Comparison of ENCODE assay signal across 25 mouse cellular contexts in the genomic region with DNA sequence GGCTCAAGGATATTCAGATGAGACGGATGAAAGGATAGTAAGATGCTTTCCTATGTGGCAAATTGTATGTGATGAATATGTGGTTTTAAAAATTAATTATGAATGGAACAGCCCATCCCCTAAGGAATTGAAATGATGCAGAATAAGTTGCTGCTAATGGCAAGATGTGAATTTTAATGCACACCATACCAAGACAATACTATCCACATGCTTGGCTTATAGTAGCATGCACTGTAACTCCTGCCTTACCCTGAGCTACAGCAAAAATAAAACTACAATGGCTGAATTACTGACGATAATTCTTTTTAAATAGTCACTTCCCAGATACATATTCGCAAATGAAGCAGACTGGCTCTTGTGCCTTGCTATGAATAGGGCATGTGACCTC.
A peak's percentile ranks its signal among the peaks of the same experiment; 100 is the strongest.
DNase-seq lines count a peak whose midpoint lies in the region; ATAC-seq lines count a peak whose summit lies in the region.
"Had no signal": no experiment of that assay in that cellular context is flagged by ENCODE, and none has a peak within 500 bp of the region (broad histone marks: within the 10 kb centered on the region; RNA-seq: fewer than 3 reads in every experiment).

No protein-coding gene starts in this region.

- no peak overlapping the region for H3K4me3 ChIP-seq in midbrain, embryonic 11.5 days (ENCODE audit: low read depth, low read length)
- H3K4me3 ChIP-seq in midbrain, embryonic 10.5 days: no peak overlapping the region
- no peak overlapping the region for H3K4me3 ChIP-seq in hindbrain, embryonic 15.5 days
- no peak overlapping the region for H3K4me3 ChIP-seq in midbrain, embryonic 15.5 days
- no peak overlapping the region for H3K4me3 ChIP-seq in neural tube, embryonic 15.5 days (replicated peaks)
- H3K4me3 ChIP-seq: erythroblast, embryonic 14.5 days; heart, embryonic 10.5 days; heart, embryonic 15.5 days; limb, embryonic 13.5 days; lung, embryonic 15.5 days; stomach, embryonic 15.5 days had no signal

- 77% methylated on average over 3 of the region's 3 CpGs for WGBS in midbrain, embryonic 11.5 days
- WGBS in midbrain, embryonic 10.5 days: 81% methylated on average over 3 of the region's 3 CpGs
- 64% methylated on average over 3 of the region's 3 CpGs for WGBS in hindbrain, embryonic 15.5 days
- 60% methylated on average over 3 of the region's 3 CpGs for WGBS in midbrain, embryonic 15.5 days
- WGBS in neural tube, embryonic 15.5 days: 58% methylated on average over 3 of the region's 3 CpGs

- no peak overlapping the region for H3K9ac ChIP-seq in midbrain, embryonic 11.5 days (ENCODE audit: low read length)
- no peak overlapping the region for H3K9ac ChIP-seq in hindbrain, embryonic 15.5 days
- no peak overlapping the region for H3K9ac ChIP-seq in midbrain, embryonic 15.5 days
- H3K9ac ChIP-seq in neural tube, embryonic 15.5 days (replicated peaks): no peak overlapping the region
- H3K9ac ChIP-seq: heart, embryonic 15.5 days; limb, embryonic 13.5 days; lung, embryonic 15.5 days; stomach, embryonic 15.5 days had no signal

- no peak for DNase-seq in midbrain, embryonic 11.5 days (ENCODE audit: low spot score, missing footprints)
- no peak for DNase-seq in midbrain, embryonic 10.5 days (ENCODE audit: low spot score)
- DNase-seq in gastrocnemius, postnatal 10 days: no peak
- no peak for DNase-seq in adrenal gland, adult (ENCODE audit: inconsistent age in 2 of 2, low spot score in 1 of 2)
- DNase-seq: adrenal gland, postnatal 36 days; cerebellum, adult 18-20 months; cerebellum, postnatal 14 days; heart, adult 11 months; kidney, adult 9 months; kidney, postnatal 10 days; layer of hippocampus, adult 9-11 months; lung, postnatal 36 days; right cerebral cortex, postnatal 25 days had no signal

- no peaks in the 10 kb centered on the region for H3K27me3 ChIP-seq in midbrain, embryonic 11.5 days (ENCODE audit: control insufficient read depth, insufficient read depth, low read length)
- H3K27me3 ChIP-seq in midbrain, embryonic 10.5 days (ENCODE audit: low read depth, poor library complexity, severe bottlenecking): no peaks in the 10 kb centered on the region
- no peaks in the 10 kb centered on the region for H3K27me3 ChIP-seq in hindbrain, embryonic 15.5 days
- H3K27me3 ChIP-seq in midbrain, embryonic 15.5 days (replicated peaks): no peaks in the 10 kb centered on the region
- no peaks in the 10 kb centered on the region for H3K27me3 ChIP-seq in neural tube, embryonic 15.5 days (replicated peaks)
- H3K27me3 ChIP-seq: heart, embryonic 15.5 days; limb, embryonic 13.5 days; lung, embryonic 15.5 days; stomach, embryonic 15.5 days had no signal

- H3K4me1 ChIP-seq in midbrain, embryonic 11.5 days (ENCODE audit: control insufficient read depth, insufficient read depth, low read length): no peaks in the 10 kb centered on the region
- H3K4me1 ChIP-seq in midbrain, embryonic 10.5 days: no peaks in the 10 kb centered on the region
- H3K4me1 ChIP-seq in hindbrain, embryonic 15.5 days (replicated peaks): peaks cover 7% of the 10 kb centered on the region; the same call in 1 of the 2 replicates
- peaks cover 12% of the 10 kb centered on the region; the same call in 1 of the 2 replicates for H3K4me1 ChIP-seq in midbrain, embryonic 15.5 days
- H3K4me1 ChIP-seq in neural tube, embryonic 15.5 days: peaks cover 8% of the 10 kb centered on the region; the same call in 1 of the 2 replicates
- H3K4me1 ChIP-seq: heart, embryonic 10.5 days; heart, embryonic 15.5 days; limb, embryonic 13.5 days; lung, embryonic 15.5 days; stomach, embryonic 15.5 days had no signal

- no peak overlapping the region for H3K27ac ChIP-seq in midbrain, embryonic 11.5 days (ENCODE audit: low read depth, low read length)
- H3K27ac ChIP-seq in midbrain, embryonic 10.5 days (replicated peaks): no peak overlapping the region
- no peak overlapping the region for H3K27ac ChIP-seq in hindbrain, embryonic 15.5 days (replicated peaks)
- no peak overlapping the region; the same call in 1 of the 2 replicates for H3K27ac ChIP-seq in midbrain, embryonic 15.5 days
- H3K27ac ChIP-seq in neural tube, embryonic 15.5 days (replicated peaks): no peak overlapping the region
- H3K27ac ChIP-seq: heart, embryonic 10.5 days; heart, embryonic 15.5 days; limb, embryonic 13.5 days; lung, embryonic 15.5 days; stomach, embryonic 15.5 days had no signal

- H3K9me3 ChIP-seq in midbrain, embryonic 11.5 days (ENCODE audit: control insufficient read depth, low read length): no peaks in the 10 kb centered on the region
- H3K9me3 ChIP-seq in midbrain, embryonic 10.5 days (replicated peaks): no peaks in the 10 kb centered on the region
- H3K9me3 ChIP-seq in hindbrain, embryonic 15.5 days: no peaks in the 10 kb centered on the region
- H3K9me3 ChIP-seq in midbrain, embryonic 15.5 days: no peaks in the 10 kb centered on the region
- no peaks in the 10 kb centered on the region for H3K9me3 ChIP-seq in neural tube, embryonic 15.5 days (replicated peaks)
- H3K9me3 ChIP-seq: heart, embryonic 10.5 days; heart, embryonic 15.5 days; limb, embryonic 13.5 days; lung, embryonic 15.5 days; stomach, embryonic 15.5 days had no signal

- peak; percentile 70 for ATAC-seq in midbrain, embryonic 11.5 days (ENCODE audit: low FRiP score)
- 0 out of 2 replicates have a peak, but pooled peaks have one; percentile 48 for ATAC-seq in hindbrain, embryonic 15.5 days (ENCODE audit: low FRiP score, low read depth)
- ATAC-seq in midbrain, embryonic 15.5 days (replicated peaks): peak; percentile 87
- peak; percentile 61; the same call in 1 of the 2 replicates for ATAC-seq in neural tube, embryonic 15.5 days (ENCODE audit: low FRiP score)
- ATAC-seq: forebrain, embryonic 16.5 days; intestine, postnatal 0 days had no signal

- no peaks in the 10 kb centered on the region for H3K36me3 ChIP-seq in midbrain, embryonic 11.5 days (ENCODE audit: control insufficient read depth, insufficient read depth, low read length)
- H3K36me3 ChIP-seq in midbrain, embryonic 10.5 days: no peaks in the 10 kb centered on the region
- no peaks in the 10 kb centered on the region for H3K36me3 ChIP-seq in hindbrain, embryonic 15.5 days
- no peaks in the 10 kb centered on the region for H3K36me3 ChIP-seq in midbrain, embryonic 15.5 days (replicated peaks)
- no peaks in the 10 kb centered on the region for H3K36me3 ChIP-seq in neural tube, embryonic 15.5 days
- H3K36me3 ChIP-seq: heart, embryonic 10.5 days; heart, embryonic 15.5 days; limb, embryonic 13.5 days; lung, embryonic 15.5 days; stomach, embryonic 15.5 days had no signal

- H3K4me2 ChIP-seq in midbrain, embryonic 11.5 days: no peak overlapping the region
- H3K4me2 ChIP-seq in hindbrain, embryonic 15.5 days: no peak overlapping the region
- H3K4me2 ChIP-seq in midbrain, embryonic 15.5 days: no peak overlapping the region
- H3K4me2 ChIP-seq in neural tube, embryonic 15.5 days: no peak overlapping the region
- H3K4me2 ChIP-seq: heart, embryonic 15.5 days; limb, embryonic 13.5 days; liver, embryonic 11.5 days; lung, embryonic 15.5 days; stomach, embryonic 15.5 days had no signal
